Mouse (Mus musculus): ENCODE measurements around the gene Rnd2.

DNA sequence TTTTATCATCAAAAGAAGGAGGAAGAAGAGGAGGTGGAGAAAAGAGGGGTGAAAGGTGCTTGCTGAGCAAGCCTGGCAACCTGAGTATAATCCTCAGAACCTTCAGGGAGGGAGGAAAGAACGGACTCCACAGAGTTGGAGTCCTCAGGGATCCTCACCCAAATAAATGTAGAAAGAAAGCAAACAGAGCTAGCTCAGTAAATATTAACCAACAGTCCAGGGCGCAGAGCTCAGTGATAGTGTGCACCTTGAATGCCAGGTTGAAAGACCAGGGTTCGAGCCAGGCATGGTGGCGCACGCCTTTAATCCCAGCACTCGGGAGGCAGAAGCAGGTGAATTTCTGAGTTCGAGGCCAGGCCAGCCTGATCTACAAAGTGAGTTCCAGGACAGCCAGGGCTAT is 9.2 kb upstream of the Rnd2 start:
- TF ChIP-seq CHD2 (IDR thresholded peaks at IDR 0.05; ENCODE audit: low read depth, low read length), result no peak
- TF ChIP-seq MAFK (IDR thresholded peaks at IDR 0.05; ENCODE audit: insufficient read depth, low read depth, low read length), result no peak
- no peak for TF ChIP-seq HCFC1 (IDR thresholded peaks at IDR 0.05; ENCODE audit: borderline replicate concordance, insufficient read depth, low read length)

All from ES-E14 (cell line).